Mouse (Mus musculus) forebrain, embryonic 13.5 days (tissue): Measurements from ENCODE around the gene Commd2. TPM values are rescaled to one million over a fixed set of nuclear protein-coding genes. Genes with fewer than 3 reads are reported as not detected.
A peak's percentile ranks its signal among the peaks of the same experiment; 100 is the strongest.

Source experiments
- ATAC-seq: fragments of 200-750 bp; cut with Nextera tagmentation; 2 replicates; pipeline ENCODE4 v1.8.0; 2017
- H3K27ac ChIP-seq: fragments of 300-500 bp; sonication (generic); 2 replicates; pipeline ENCODE4 v1.5.1; 2015; ENCODE audit warnings: inconsistent platforms, mild to moderate bottlenecking, moderate library complexity
- H3K27me3 ChIP-seq: fragments of 300-500 bp; sonication (generic); 2 replicates; pipeline ENCODE4 v1.6.1; 2015; ENCODE audit warnings: mild to moderate bottlenecking, inconsistent platforms
- H3K36me3 ChIP-seq: fragments of 300-500 bp; sonication (generic); 2 replicates; pipeline ENCODE4 v1.6.1; 2015; ENCODE audit warnings: mild to moderate bottlenecking, inconsistent platforms; ENCODE audit not compliant: poor library complexity, severe bottlenecking
- H3K4me1 ChIP-seq: fragments of 300-500 bp; sonication (generic); 2 replicates; pipeline ENCODE4 v1.6.1; 2015; ENCODE audit warnings: inconsistent platforms
- H3K4me2 ChIP-seq: fragments of 300-500 bp; sonication (generic); 2 replicates; pipeline ENCODE4 v1.6.1; 2015; ENCODE audit warnings: inconsistent platforms, mild to moderate bottlenecking, moderate library complexity
- H3K4me3 ChIP-seq: fragments of 300-500 bp; sonication (generic); 2 replicates; pipeline ENCODE4 v1.5.1; 2015; ENCODE audit warnings: mild to moderate bottlenecking, inconsistent platforms
- H3K9ac ChIP-seq: fragments of 300-500 bp; sonication (generic); 2 replicates; pipeline ENCODE4 v1.6.1; 2015; ENCODE audit warnings: mild to moderate bottlenecking, inconsistent platforms
- H3K9me3 ChIP-seq: fragments of 300-500 bp; sonication (generic); replicated peaks from 2 replicates; pipeline ENCODE4 v1.6.1; 2016; ENCODE audit warnings: inconsistent platforms
- WGBS: fragments of 180-500 bp; shearing (Covaris S2); methylation state at CpG from one replicate; pipeline ENCODE4 v1.1.7; 2015; 5-methylcytosine and 5-hydroxymethylcytosine counted together
- polyA plus RNA-seq: library from polyadenylated mRNA; unstranded; fragments of >200 nt; fragmentation: Nextera tagmentation; extraction: Ambion mirVana; gene quantifications from 2 replicates; pipeline ENCODE4 v1.2.1, GENCODE M21; 2015

The Commd2 gene
- polyA plus RNA-seq, 1 experiment from 2014 or later = 96.3 TPM

- no peak for ATAC-seq
- Histone ChIP-seq H3K9ac (no peak overlapping the region), H3K27ac (no peak overlapping the region), H3K9me3 (no peaks in the 10 kb centered on the region), H3K4me3 (no peak overlapping the region), H3K36me3 (no peaks in the 10 kb centered on the region), H3K4me2 (no peak overlapping the region), H3K27me3 (no peaks in the 10 kb centered on the region), H3K4me1 (no peaks in the 10 kb centered on the region)
- WGBS = 67% methylated on average over 6 of the region's 6 CpGs
Measured at GRCm38 (mm10) chr3:57658608-57659007, 7.1 kb upstream of the Commd2 start.

- no peak for ATAC-seq
Measured at GRCm38 (mm10) chr3:57653646-57654045, 2.1 kb upstream of the Commd2 start.

GRCm38 (mm10) chr3:57652485-57652884 is 970 bp upstream of the Commd2 start:
- Histone ChIP-seq H3K4me2 (no peak overlapping the region), H3K9ac (no peak overlapping the region), H3K27me3 (0 out of 2 replicates have a peak, but pooled peaks cover 6% of the 10 kb centered on the region), H3K4me1 (peaks cover 7% of the 10 kb centered on the region), H3K27ac (no peak overlapping the region), H3K4me3 (no peak overlapping the region), H3K36me3 (peaks cover 3% of the 10 kb centered on the region; the same call in 1 of the 2 replicates), H3K9me3 (no peaks in the 10 kb centered on the region)
- 85% methylated on average over 3 of the region's 3 CpGs for WGBS
- ATAC-seq = no peak

More at GRCm38 (mm10) chr3:57653646-57654045, 2.1 kb upstream of the Commd2 start:
- H3K36me3 ChIP-seq = peaks cover 3% of the 10 kb centered on the region; the same call in 1 of the 2 replicates
- no peak overlapping the region for H3K27ac ChIP-seq
- H3K9ac ChIP-seq = no peak overlapping the region
- H3K4me2 ChIP-seq = no peak overlapping the region
- peaks cover 7% of the 10 kb centered on the region for H3K4me1 ChIP-seq
- no peak overlapping the region for H3K4me3 ChIP-seq
- 0 out of 2 replicates have a peak, but pooled peaks cover 6% of the 10 kb centered on the region for H3K27me3 ChIP-seq
- 88% methylated on average over 3 of the region's 3 CpGs for WGBS
- H3K9me3 ChIP-seq = no peaks in the 10 kb centered on the region

GRCm38 (mm10) chr3:57651865-57652259 is 347 bp upstream of the Commd2 start:
- Histone ChIP-seq H3K4me2 (peak overlapping the region; percentile 68), H3K36me3 (peaks cover 4% of the 10 kb centered on the region), H3K27ac (no peak overlapping the region), H3K4me1 (peaks cover 7% of the 10 kb centered on the region), H3K9ac (peak overlapping the region; percentile 81), H3K9me3 (no peaks in the 10 kb centered on the region), H3K4me3 (peak overlapping the region; percentile 79), H3K27me3 (0 out of 2 replicates have a peak, but pooled peaks cover 6% of the 10 kb centered on the region)
- 76% methylated on average over 3 of the region's 3 CpGs for WGBS
- peak; percentile 50 for ATAC-seq

- H3K9ac ChIP-seq = no peak overlapping the region
- no peaks in the 10 kb centered on the region for H3K27me3 ChIP-seq
- no peaks in the 10 kb centered on the region for H3K9me3 ChIP-seq
- no peak for ATAC-seq
- peaks cover 20% of the 10 kb centered on the region for H3K36me3 ChIP-seq
- H3K4me2 ChIP-seq = no peak overlapping the region
- H3K27ac ChIP-seq = no peak overlapping the region
- H3K4me1 ChIP-seq = no peaks in the 10 kb centered on the region
- 93% methylated on average over 6 of the region's 6 CpGs for WGBS
- H3K4me3 ChIP-seq = no peak overlapping the region
Measured at GRCm38 (mm10) chr3:57643191-57643590, 8.3 kb downstream of the Commd2 start.

- 77% methylated on average over 6 of the region's 6 CpGs for WGBS
- Histone ChIP-seq H3K4me1 (no peaks in the 10 kb centered on the region), H3K4me2 (no peak overlapping the region), H3K36me3 (no peaks in the 10 kb centered on the region), H3K9me3 (no peaks in the 10 kb centered on the region), H3K4me3 (no peak overlapping the region), H3K9ac (no peak overlapping the region), H3K27me3 (no peaks in the 10 kb centered on the region), H3K27ac (no peak overlapping the region)
- ATAC-seq = no peak
Measured at GRCm38 (mm10) chr3:57637596-57637995, 13.9 kb downstream of the Commd2 start.

- Histone ChIP-seq H3K9me3 (no peaks in the 10 kb centered on the region), H3K9ac (no peak overlapping the region), H3K4me3 (no peak overlapping the region), H3K36me3 (no peaks in the 10 kb centered on the region), H3K27ac (no peak overlapping the region), H3K4me2 (no peak overlapping the region), H3K27me3 (no peaks in the 10 kb centered on the region), H3K4me1 (no peaks in the 10 kb centered on the region)
- WGBS = 87% methylated on average over 3 of the region's 3 CpGs
- ATAC-seq = peak; percentile 48; the same call in 1 of the 2 replicates
Measured at GRCm38 (mm10) chr3:57634763-57635487, 16.6 kb downstream of the Commd2 start.

GRCm38 (mm10) chr3:57626954-57627513 is 24.5 kb downstream of the Commd2 start:
- no peak overlapping the region for H3K4me3 ChIP-seq
- no peaks in the 10 kb centered on the region for H3K9me3 ChIP-seq
- no peak overlapping the region for H3K4me2 ChIP-seq
- no peak overlapping the region for H3K9ac ChIP-seq
- no peaks in the 10 kb centered on the region for H3K27me3 ChIP-seq
- WGBS = 89% methylated on average over 11 of the region's 11 CpGs
- H3K27ac ChIP-seq = no peak overlapping the region
- peaks cover 5% of the 10 kb centered on the region; the same call in 1 of the 2 replicates for H3K4me1 ChIP-seq
- H3K36me3 ChIP-seq = no peaks in the 10 kb centered on the region
- no peak for ATAC-seq

- 4% methylated on average over 21 of the region's 21 CpGs for WGBS
- Histone ChIP-seq H3K27me3 (no peaks in the 10 kb centered on the region), H3K27ac (peak overlapping the region; percentile 77), H3K4me2 (peak overlapping the region; percentile 66), H3K9me3 (no peaks in the 10 kb centered on the region), H3K4me3 (peak overlapping the region; percentile 34), H3K36me3 (no peaks in the 10 kb centered on the region), H3K9ac (peak overlapping the region; percentile 36; the same call in 1 of the 2 replicates), H3K4me1 (peaks cover 5% of the 10 kb centered on the region; the same call in 1 of the 2 replicates)
- peak; percentile 91 for ATAC-seq
Measured at GRCm38 (mm10) chr3:57625275-57625997, 26.1 kb downstream of the Commd2 start.

- no peak for ATAC-seq
- WGBS = 86% methylated on average over 4 of the region's 4 CpGs
Measured at GRCm38 (mm10) chr3:57619718-57620117, 31.8 kb downstream of the Commd2 start.

GRCm38 (mm10) chr3:57615652-57616051 is 35.9 kb downstream of the Commd2 start:
- 88% methylated on average over 4 of the region's 4 CpGs for WGBS
- Histone ChIP-seq H3K9me3 (no peaks in the 10 kb centered on the region), H3K27me3 (no peaks in the 10 kb centered on the region), H3K9ac (no peak overlapping the region), H3K4me2 (no peak overlapping the region), H3K36me3 (no peaks in the 10 kb centered on the region), H3K4me3 (no peak overlapping the region), H3K4me1 (no peaks in the 10 kb centered on the region), H3K27ac (no peak overlapping the region)
- ATAC-seq = no peak

More at GRCm38 (mm10) chr3:57619718-57620117, 31.8 kb downstream of the Commd2 start:
- Histone ChIP-seq H3K9ac (no peak overlapping the region), H3K4me3 (no peak overlapping the region), H3K36me3 (no peaks in the 10 kb centered on the region), H3K4me1 (no peaks in the 10 kb centered on the region), H3K27me3 (no peaks in the 10 kb centered on the region), H3K9me3 (no peaks in the 10 kb centered on the region), H3K27ac (no peak overlapping the region), H3K4me2 (no peak overlapping the region)

GRCm38 (mm10) chr3:57612430-57612997 is 39.0 kb downstream of the Commd2 start:
- no peak for ATAC-seq
- Histone ChIP-seq H3K36me3 (no peaks in the 10 kb centered on the region), H3K27me3 (no peaks in the 10 kb centered on the region), H3K9ac (no peak overlapping the region), H3K9me3 (no peaks in the 10 kb centered on the region), H3K4me3 (no peak overlapping the region), H3K27ac (no peak overlapping the region), H3K4me1 (no peaks in the 10 kb centered on the region), H3K4me2 (no peak overlapping the region)
- WGBS = 87% methylated on average over 3 of the region's 3 CpGs
